Mouse (Mus musculus): ENCODE data around the gene Htra1. TPM values are rescaled to one million over a fixed set of nuclear protein-coding genes. Genes with fewer than 3 reads are reported as not detected.

Gene Htra1
- polyA plus RNA-seq, 1 experiment, result 176 TPM

DNA sequence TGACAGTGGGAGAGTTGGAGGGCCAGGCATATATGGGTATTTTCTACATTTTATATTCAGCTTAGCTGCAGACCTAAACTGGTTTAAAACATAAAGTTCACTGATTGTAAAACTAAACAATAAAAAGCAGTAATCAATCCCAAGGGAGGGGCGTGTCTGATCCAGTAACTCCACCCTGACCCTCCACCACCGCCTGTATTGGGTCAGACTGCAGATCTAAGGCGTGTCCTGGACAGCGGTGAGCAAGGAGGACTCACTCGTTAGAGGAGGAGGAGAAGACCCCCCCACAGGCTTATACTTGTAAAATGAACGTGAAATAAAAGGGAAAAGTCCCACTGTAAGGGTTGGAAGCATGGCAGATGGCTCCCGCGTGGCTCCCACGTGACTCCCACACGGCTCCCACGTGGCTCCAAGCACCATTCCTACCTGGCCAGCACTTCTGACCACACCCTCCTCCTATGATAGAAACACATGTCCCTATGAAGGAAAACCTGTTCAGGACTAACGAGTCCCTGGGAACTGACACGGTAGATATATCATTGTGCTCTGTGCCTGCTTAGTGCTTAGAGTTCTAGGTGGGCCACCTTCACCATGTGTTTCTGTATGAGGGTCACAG lies 55.4 kb downstream of the Htra1 start:
- Histone ChIP-seq H3ac (ENCODE audit: control insufficient read depth, insufficient read length) (no peak overlapping the region), H3K4me2 (ENCODE audit: low read depth) (no peak overlapping the region), H3K27me3 (ENCODE audit: control insufficient read depth, insufficient read depth, insufficient read length) (no peaks in the 10 kb centered on the region), H3K4me3 (no peak overlapping the region), H3K79me2 (ENCODE audit: control insufficient read depth, insufficient read depth) (no peaks in the 10 kb centered on the region), H3K36me3 (ENCODE audit: control insufficient read depth, insufficient read depth) (peaks cover 1% of the 10 kb centered on the region)
- TF ChIP-seq POLR2AphosphoS2 (IDR thresholded peaks at IDR 0.05; ENCODE audit: insufficient read length, low read depth), result no peak
- TF ChIP-seq POLR2A (IDR thresholded peaks at IDR 0.05; ENCODE audit: insufficient read length, low read depth), result no peak
- TF ChIP-seq MYOD1 (IDR thresholded peaks at IDR 0.05; ENCODE audit: control insufficient read depth in 1 of 3, insufficient read length in 2 of 3, low read depth in 2 of 3), result no peak
- no peak for TF ChIP-seq USF1 (IDR thresholded peaks at IDR 0.05; ENCODE audit: low read depth)
- no peak for TF ChIP-seq REST (IDR thresholded peaks at IDR 0.05; ENCODE audit: insufficient read depth, insufficient read length)
- TF ChIP-seq TCF12 (IDR thresholded peaks at IDR 0.05; ENCODE audit: insufficient read depth, poor library complexity, severe bottlenecking), result no peak
- TF ChIP-seq MAX (IDR thresholded peaks at IDR 0.05; ENCODE audit: low read depth), result no peak
- TF ChIP-seq CEBPB (IDR thresholded peaks at IDR 0.05; ENCODE audit: insufficient read depth, poor library complexity, severe bottlenecking), result no peak
- no peak for TF ChIP-seq SRF (IDR thresholded peaks at IDR 0.05; ENCODE audit: control insufficient read depth, insufficient read length, low read depth)
- no peak for TF ChIP-seq E2F4 (IDR thresholded peaks at IDR 0.05; ENCODE audit: insufficient read depth)
- no peak for TF ChIP-seq TCF3 (IDR thresholded peaks at IDR 0.05; ENCODE audit: insufficient read length, low read depth)
- no peak for TF ChIP-seq MYOG (IDR thresholded peaks at IDR 0.05; ENCODE audit: control insufficient read depth in 1 of 3, insufficient read depth in 1 of 3, insufficient read length in 2 of 3, low read depth in 2 of 3)

DNA sequence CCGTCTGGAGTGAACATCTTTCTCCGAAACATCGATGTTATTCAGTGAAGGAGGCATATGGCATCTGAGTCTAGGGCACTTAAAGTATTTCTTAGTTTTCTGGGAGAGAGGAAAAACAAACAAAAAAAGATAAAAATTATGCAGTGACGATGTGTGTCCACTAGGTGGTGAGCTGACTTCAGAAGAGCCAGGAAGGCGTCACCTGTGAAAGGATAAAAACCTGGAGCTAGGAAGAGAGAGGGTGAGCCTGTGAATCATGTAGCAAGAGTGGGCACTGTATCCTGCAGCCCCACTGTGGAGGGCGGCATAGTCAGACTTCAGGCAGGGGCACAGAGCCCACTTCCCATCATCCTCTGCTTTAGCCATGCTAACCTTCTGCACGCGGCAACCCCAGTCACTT lies 58.0 kb downstream of the Htra1 start:
- no peaks in the 10 kb centered on the region for H3K36me3 ChIP-seq (ENCODE audit: control insufficient read depth, insufficient read depth)
- H3K4me2 ChIP-seq (ENCODE audit: low read depth), result no peak overlapping the region
- no peaks in the 10 kb centered on the region for H3K79me2 ChIP-seq (ENCODE audit: control insufficient read depth, insufficient read depth)
- no peak overlapping the region for H3ac ChIP-seq (ENCODE audit: control insufficient read depth, insufficient read length)
- no peak for TF ChIP-seq MYOD1 (IDR thresholded peaks at IDR 0.05; ENCODE audit: control insufficient read depth in 1 of 3, insufficient read length in 2 of 3, low read depth in 2 of 3)
- TF ChIP-seq TCF12 (IDR thresholded peaks at IDR 0.05; ENCODE audit: insufficient read depth, poor library complexity, severe bottlenecking), result no peak
- no peak for TF ChIP-seq POLR2AphosphoS2 (IDR thresholded peaks at IDR 0.05; ENCODE audit: insufficient read length, low read depth)
- TF ChIP-seq CEBPB (IDR thresholded peaks at IDR 0.05; ENCODE audit: insufficient read depth, poor library complexity, severe bottlenecking), result no peak
- H3K27me3 ChIP-seq (ENCODE audit: control insufficient read depth, insufficient read depth, insufficient read length), result no peaks in the 10 kb centered on the region
- H3K4me3 ChIP-seq, result no peak overlapping the region

DNA sequence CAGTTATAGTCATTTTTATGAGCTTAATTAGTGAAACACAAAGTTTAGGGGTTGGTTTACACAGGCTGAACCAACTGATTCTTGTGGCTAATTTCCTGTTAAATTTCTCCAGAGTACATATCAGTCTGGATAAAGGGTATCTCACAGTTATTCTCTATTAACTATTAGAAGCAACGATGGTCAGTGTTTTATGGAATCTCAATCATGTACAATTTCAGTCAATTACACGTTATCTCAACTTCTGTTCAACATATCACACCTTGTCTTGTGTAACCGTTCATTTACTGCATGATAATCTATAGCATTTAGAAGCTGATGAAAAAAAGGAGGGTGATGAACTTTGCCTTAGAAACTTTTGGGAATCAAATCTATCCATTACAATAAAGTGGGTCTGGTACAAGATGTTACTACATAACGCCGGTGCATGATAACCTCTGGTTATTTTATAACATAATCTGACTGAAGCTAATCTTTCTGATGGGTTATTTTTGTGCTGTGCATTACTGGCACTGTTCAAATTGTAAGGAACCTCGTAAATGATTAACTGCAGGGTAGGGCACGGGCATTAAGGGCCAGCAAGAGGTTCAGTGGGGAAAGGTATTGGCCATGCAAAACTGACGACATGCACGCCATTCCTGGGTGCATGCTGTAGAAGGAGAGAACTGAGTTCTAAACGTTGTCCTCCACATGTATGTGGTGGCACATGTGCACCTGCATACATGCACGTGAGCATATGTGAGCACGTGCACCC lies 66.2 kb downstream of the Htra1 start:
- H3K36me3 ChIP-seq (ENCODE audit: control insufficient read depth, insufficient read depth), result no peaks in the 10 kb centered on the region
- no peaks in the 10 kb centered on the region for H3K79me2 ChIP-seq (ENCODE audit: control insufficient read depth, insufficient read depth)
- H3K27me3 ChIP-seq (ENCODE audit: control insufficient read depth, insufficient read depth, insufficient read length), result no peaks in the 10 kb centered on the region
- no peak overlapping the region for H3ac ChIP-seq (ENCODE audit: control insufficient read depth, insufficient read length)
- no peak overlapping the region for H3K4me2 ChIP-seq (ENCODE audit: low read depth)
- TF ChIP-seq TCF12 (IDR thresholded peaks at IDR 0.05; ENCODE audit: insufficient read depth, poor library complexity, severe bottlenecking) (no peak), USF1 (IDR thresholded peaks at IDR 0.05; ENCODE audit: low read depth) (no peak), MYOD1 (IDR thresholded peaks at IDR 0.05; ENCODE audit: control insufficient read depth in 1 of 3, insufficient read length in 2 of 3, low read depth in 2 of 3) (no peak), POLR2AphosphoS2 (IDR thresholded peaks at IDR 0.05; ENCODE audit: insufficient read length, low read depth) (no peak), TCF3 (IDR thresholded peaks at IDR 0.05; ENCODE audit: insufficient read length, low read depth) (no peak), E2F4 (IDR thresholded peaks at IDR 0.05; ENCODE audit: insufficient read depth) (no peak), MYOG (IDR thresholded peaks at IDR 0.05; ENCODE audit: control insufficient read depth in 1 of 3, insufficient read depth in 1 of 3, insufficient read length in 2 of 3, low read depth in 2 of 3) (no peak)
- H3K4me3 ChIP-seq, result no peak overlapping the region

DNA sequence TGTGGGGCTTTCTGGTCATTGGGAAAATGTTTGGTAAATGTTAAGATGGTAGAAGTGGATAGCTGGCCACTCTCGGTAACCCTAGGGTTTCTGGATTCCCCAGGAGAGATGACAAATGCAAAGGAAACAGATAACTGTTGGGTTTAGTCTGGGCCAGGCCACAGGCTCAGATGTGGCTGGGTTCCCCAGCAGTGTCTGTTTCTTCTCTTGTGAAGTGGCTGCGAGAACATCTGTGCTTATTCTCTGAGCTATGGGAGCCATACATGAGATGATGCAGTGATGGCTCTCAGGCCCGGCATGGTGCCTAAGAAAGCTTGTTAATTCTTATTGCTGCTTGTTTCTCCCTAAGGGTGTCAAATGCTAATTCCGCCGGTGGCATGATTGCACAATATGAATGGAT lies 68.2 kb downstream of the Htra1 start:
- Histone ChIP-seq H3K79me2 (ENCODE audit: control insufficient read depth, insufficient read depth) (no peaks in the 10 kb centered on the region), H3K4me3 (no peak overlapping the region), H3K4me2 (ENCODE audit: low read depth) (no peak overlapping the region), H3K36me3 (ENCODE audit: control insufficient read depth, insufficient read depth) (no peaks in the 10 kb centered on the region), H3K27me3 (ENCODE audit: control insufficient read depth, insufficient read depth, insufficient read length) (no peaks in the 10 kb centered on the region), H3ac (ENCODE audit: control insufficient read depth, insufficient read length) (no peak overlapping the region)
- TF ChIP-seq SRF (IDR thresholded peaks at IDR 0.05; ENCODE audit: control insufficient read depth, insufficient read length, low read depth) (no peak), MAX (IDR thresholded peaks at IDR 0.05; ENCODE audit: low read depth) (no peak), REST (IDR thresholded peaks at IDR 0.05; ENCODE audit: insufficient read depth, insufficient read length) (no peak), TCF3 (IDR thresholded peaks at IDR 0.05; ENCODE audit: insufficient read length, low read depth) (no peak), MYOD1 (IDR thresholded peaks at IDR 0.05; ENCODE audit: control insufficient read depth in 1 of 3, insufficient read length in 2 of 3, low read depth in 2 of 3) (no peak), TCF12 (IDR thresholded peaks at IDR 0.05; ENCODE audit: insufficient read depth, poor library complexity, severe bottlenecking) (no peak)

DNA sequence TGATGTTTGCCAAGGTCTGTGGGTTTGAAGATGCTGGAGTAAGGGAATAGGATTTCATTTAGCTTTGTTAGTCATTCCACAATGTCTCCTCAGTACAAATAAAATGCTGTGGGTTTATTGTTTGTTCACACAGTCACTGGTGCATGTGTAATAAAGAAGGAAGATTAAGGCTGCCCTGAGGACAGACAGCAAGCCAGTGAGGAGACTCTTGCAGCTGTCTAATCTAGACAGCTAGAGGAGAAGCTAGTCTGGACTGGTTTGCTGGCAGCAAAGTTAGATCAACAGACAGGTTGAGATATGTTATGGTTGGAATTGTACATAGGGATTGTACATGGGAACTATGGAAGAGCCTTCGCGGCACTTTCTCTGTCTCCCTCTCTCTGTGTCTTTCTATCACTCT lies 71.3 kb downstream of the Htra1 start:
- H3K27me3 ChIP-seq (ENCODE audit: control insufficient read depth, insufficient read depth, insufficient read length), result no peaks in the 10 kb centered on the region
- TF ChIP-seq MAX (IDR thresholded peaks at IDR 0.05; ENCODE audit: low read depth), result no peak
- TF ChIP-seq TCF3 (IDR thresholded peaks at IDR 0.05; ENCODE audit: insufficient read length, low read depth), result no peak
- TF ChIP-seq POLR2A (IDR thresholded peaks at IDR 0.05; ENCODE audit: insufficient read length, low read depth), result no peak
- no peak for TF ChIP-seq USF1 (IDR thresholded peaks at IDR 0.05; ENCODE audit: low read depth)
- TF ChIP-seq TCF12 (IDR thresholded peaks at IDR 0.05; ENCODE audit: insufficient read depth, poor library complexity, severe bottlenecking), result no peak
- no peak for TF ChIP-seq MYOG (IDR thresholded peaks at IDR 0.05; ENCODE audit: control insufficient read depth in 1 of 3, insufficient read depth in 1 of 3, insufficient read length in 2 of 3, low read depth in 2 of 3)
- TF ChIP-seq E2F4 (IDR thresholded peaks at IDR 0.05; ENCODE audit: insufficient read depth), result no peak
- no peaks in the 10 kb centered on the region for H3K79me2 ChIP-seq (ENCODE audit: control insufficient read depth, insufficient read depth)
- H3K4me3 ChIP-seq, result no peak overlapping the region
- no peak overlapping the region for H3ac ChIP-seq (ENCODE audit: control insufficient read depth, insufficient read length)
- no peak overlapping the region for H3K4me2 ChIP-seq (ENCODE audit: low read depth)
- no peaks in the 10 kb centered on the region for H3K36me3 ChIP-seq (ENCODE audit: control insufficient read depth, insufficient read depth)

All from myocyte (in vitro differentiated cells).